Mouse (Mus musculus): ENCODE data around the gene Slc27a2. TPM values are rescaled to one million over a fixed set of nuclear protein-coding genes. Genes with fewer than 3 reads are reported as not detected.

The Slc27a2 gene
- 0.58 and 0.94 TPM in 2 replicates for polyA plus RNA-seq (2012; rRNA removed)
- 0.29 and 0.51 TPM in 2 replicates for polyA plus RNA-seq (2014; fragmentation: Nextera tagmentation; extraction: Ambion mirVana)

GRCm38 (mm10) chr2:126552357-126553290 lies at the start of gene Slc27a2:
Slc27a2 (plus strand) TSS chr2:126552407.
- Histone ChIP-seq H3K36me3 (ENCODE audit: control insufficient read depth, insufficient read depth, low read length) (no peaks in the 10 kb centered on the region), H3K4me3 (replicated peaks; ENCODE audit: low read length) (peak within 1 kb of the TSS; percentile 55), H3K9ac (ENCODE audit: low read depth, low read length, severe bottlenecking) (peak within 1 kb of the TSS; percentile 48), H3K4me1 (ENCODE audit: control insufficient read depth, insufficient read depth, low read length) (peaks cover 8% of the 10 kb centered on the region; the same call in 1 of the 2 replicates), H3K9me3 (ENCODE audit: control insufficient read depth, low read length) (no peaks in the 10 kb centered on the region), H3K27me3 (ENCODE audit: control insufficient read depth, insufficient read depth, low read length) (peaks cover 49% of the 10 kb centered on the region), H3K27ac (replicated peaks; ENCODE audit: low read depth, low read length) (no peak within 1 kb of the TSS), H3K4me2 (replicated peaks; ENCODE audit: low read depth, low read length, severe bottlenecking) (peak within 1 kb of the TSS; percentile 97)
- WGBS: 3% methylated on average over 50 of the region's 61 CpGs
- DNase-seq (ENCODE audit: low spot score): no peak
- no peak for TF ChIP-seq POLR2A (IDR thresholded peaks at IDR 0.05; ENCODE audit: borderline replicate concordance, extremely low read depth, insufficient read depth, insufficient read length)
- ATAC-seq (ENCODE audit: low FRiP score, low read depth): no peak

- no peaks in the 10 kb centered on the region for H3K36me3 ChIP-seq (ENCODE audit: control insufficient read depth, insufficient read depth, low read length)
- TF ChIP-seq POLR2A (IDR thresholded peaks at IDR 0.05; ENCODE audit: borderline replicate concordance, extremely low read depth, insufficient read depth, insufficient read length): no peak
- no peaks in the 10 kb centered on the region for H3K9me3 ChIP-seq (ENCODE audit: control insufficient read depth, low read length)
- ATAC-seq (ENCODE audit: low FRiP score, low read depth) (no peak), DNase-seq (ENCODE audit: low spot score) (no peak)
- no peak overlapping the region for H3K4me3 ChIP-seq (replicated peaks; ENCODE audit: low read length)
- no peak overlapping the region for H3K4me2 ChIP-seq (replicated peaks; ENCODE audit: low read depth, low read length, severe bottlenecking)
- no peak overlapping the region for H3K27ac ChIP-seq (replicated peaks; ENCODE audit: low read depth, low read length)
- no peaks in the 10 kb centered on the region for H3K27me3 ChIP-seq (ENCODE audit: control insufficient read depth, insufficient read depth, low read length)
- WGBS: 90% methylated on average over 1 of the region's 1 CpGs
- no peak overlapping the region for H3K9ac ChIP-seq (ENCODE audit: low read depth, low read length, severe bottlenecking)
- H3K4me1 ChIP-seq (ENCODE audit: control insufficient read depth, insufficient read depth, low read length): no peaks in the 10 kb centered on the region
Observed at GRCm38 (mm10) chr2:126505156-126505555, 47.1 kb upstream of the Slc27a2 start.

DNA sequence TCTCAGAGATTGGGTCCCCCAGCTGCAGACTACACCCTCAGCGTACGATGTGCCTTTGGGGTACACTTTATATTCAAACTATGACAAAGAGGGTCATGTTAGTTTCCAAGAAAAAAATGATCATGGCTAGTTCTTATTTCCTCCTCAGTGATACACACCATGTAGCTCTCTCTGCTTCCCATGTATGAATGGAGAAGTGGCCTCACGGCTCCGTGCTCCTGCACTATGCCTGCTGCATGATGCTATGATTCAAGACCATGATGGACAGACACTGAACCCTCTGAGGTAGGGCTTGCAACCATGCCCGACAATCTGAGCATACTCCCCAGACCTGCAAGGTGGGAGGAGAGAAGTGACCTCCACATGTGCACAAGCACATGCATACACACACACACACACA lies 44.7 kb upstream of the Slc27a2 start:
- WGBS: 95% methylated on average over 5 of the region's 5 CpGs
- no peak overlapping the region for H3K4me3 ChIP-seq (replicated peaks; ENCODE audit: low read length)
- ATAC-seq (ENCODE audit: low FRiP score, low read depth) (no peak), DNase-seq (ENCODE audit: low spot score) (no peak)
- H3K9ac ChIP-seq (ENCODE audit: low read depth, low read length, severe bottlenecking): no peak overlapping the region
- no peak overlapping the region for H3K4me2 ChIP-seq (replicated peaks; ENCODE audit: low read depth, low read length, severe bottlenecking)
- no peaks in the 10 kb centered on the region for H3K4me1 ChIP-seq (ENCODE audit: control insufficient read depth, insufficient read depth, low read length)
- TF ChIP-seq POLR2A (IDR thresholded peaks at IDR 0.05; ENCODE audit: borderline replicate concordance, extremely low read depth, insufficient read depth, insufficient read length): no peak
- H3K36me3 ChIP-seq (ENCODE audit: control insufficient read depth, insufficient read depth, low read length): no peaks in the 10 kb centered on the region
- H3K27ac ChIP-seq (replicated peaks; ENCODE audit: low read depth, low read length): no peak overlapping the region
- no peaks in the 10 kb centered on the region for H3K9me3 ChIP-seq (ENCODE audit: control insufficient read depth, low read length)
- no peaks in the 10 kb centered on the region for H3K27me3 ChIP-seq (ENCODE audit: control insufficient read depth, insufficient read depth, low read length)

DNA sequence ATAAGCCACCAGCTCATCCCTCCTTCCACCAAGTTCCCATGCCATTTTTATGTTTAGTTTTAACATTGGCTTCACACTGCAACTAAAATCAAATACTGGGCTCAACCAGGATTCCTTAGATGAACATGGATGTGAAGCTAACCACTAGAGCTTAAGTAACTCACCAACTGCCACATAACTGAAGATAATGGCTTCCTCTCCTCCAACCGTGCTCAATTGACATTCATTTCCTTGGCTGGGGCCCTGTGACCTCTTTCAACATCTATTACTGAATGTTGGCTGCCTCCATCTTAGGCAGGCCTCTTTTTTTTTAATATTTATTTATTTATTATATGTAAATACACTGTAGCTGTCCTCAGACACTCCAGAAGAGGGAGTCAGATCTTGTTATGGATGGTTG lies 44.0 kb upstream of the Slc27a2 start:
- Histone ChIP-seq H3K36me3 (ENCODE audit: control insufficient read depth, insufficient read depth, low read length) (no peaks in the 10 kb centered on the region), H3K4me3 (replicated peaks; ENCODE audit: low read length) (no peak overlapping the region), H3K4me1 (ENCODE audit: control insufficient read depth, insufficient read depth, low read length) (no peaks in the 10 kb centered on the region), H3K27ac (replicated peaks; ENCODE audit: low read depth, low read length) (no peak overlapping the region), H3K9ac (ENCODE audit: low read depth, low read length, severe bottlenecking) (no peak overlapping the region), H3K9me3 (ENCODE audit: control insufficient read depth, low read length) (no peaks in the 10 kb centered on the region), H3K27me3 (ENCODE audit: control insufficient read depth, insufficient read depth, low read length) (no peaks in the 10 kb centered on the region), H3K4me2 (replicated peaks; ENCODE audit: low read depth, low read length, severe bottlenecking) (no peak overlapping the region)
- WGBS: 64% methylated on average over 1 of the region's 1 CpGs
- no peak for TF ChIP-seq POLR2A (IDR thresholded peaks at IDR 0.05; ENCODE audit: borderline replicate concordance, extremely low read depth, insufficient read depth, insufficient read length)
- DNase-seq (ENCODE audit: low spot score): no peak
- ATAC-seq (ENCODE audit: low FRiP score, low read depth): no peak

- WGBS: 72% methylated on average over 6 of the region's 6 CpGs
- TF ChIP-seq POLR2A (IDR thresholded peaks at IDR 0.05; ENCODE audit: borderline replicate concordance, extremely low read depth, insufficient read depth, insufficient read length): no peak
- no peak for ATAC-seq (ENCODE audit: low FRiP score, low read depth)
- Histone ChIP-seq H3K27ac (replicated peaks; ENCODE audit: low read depth, low read length) (no peak overlapping the region), H3K4me1 (ENCODE audit: control insufficient read depth, insufficient read depth, low read length) (no peaks in the 10 kb centered on the region), H3K27me3 (ENCODE audit: control insufficient read depth, insufficient read depth, low read length) (no peaks in the 10 kb centered on the region), H3K9me3 (ENCODE audit: control insufficient read depth, low read length) (no peaks in the 10 kb centered on the region), H3K4me3 (replicated peaks; ENCODE audit: low read length) (no peak overlapping the region), H3K9ac (ENCODE audit: low read depth, low read length, severe bottlenecking) (no peak overlapping the region), H3K4me2 (replicated peaks; ENCODE audit: low read depth, low read length, severe bottlenecking) (no peak overlapping the region), H3K36me3 (ENCODE audit: control insufficient read depth, insufficient read depth, low read length) (no peaks in the 10 kb centered on the region)
- no peak for DNase-seq (ENCODE audit: low spot score)
Observed at GRCm38 (mm10) chr2:126515069-126515826, 37.0 kb upstream of the Slc27a2 start.
